Mouse (Mus musculus) kidney, embryonic 15.5 days (tissue): ENCODE measurements at regions not wholly inside any gene's neighbourhood (a gene's known extent, or its start where the extent isn't known, plus 50 kb on each side); places are given as distances from the start of the nearest gene placed in this dataset.

Experiments
- ATAC-seq: fragments of 200-750 bp; cut with Nextera tagmentation; replicated peaks from 2 replicates; pipeline ENCODE4 v1.8.0; 2017; ENCODE audit warnings: moderate TSS enrichment; ENCODE audit not compliant: low FRiP score
- H3K27ac ChIP-seq: fragments of 300-500 bp; sonication (generic); 2 replicates; pipeline ENCODE4 v1.5.1; 2015; ENCODE audit warnings: mild to moderate bottlenecking, inconsistent platforms
- H3K27me3 ChIP-seq: fragments of 300-500 bp; sonication (generic); 2 replicates; pipeline ENCODE4 v1.6.1; 2015; ENCODE audit warnings: inconsistent platforms
- H3K36me3 ChIP-seq: fragments of 300-500 bp; sonication (generic); 2 replicates; pipeline ENCODE4 v1.6.1; 2015; ENCODE audit warnings: inconsistent platforms
- H3K4me1 ChIP-seq: fragments of 300-500 bp; sonication (generic); 2 replicates; pipeline ENCODE4 v1.6.1; 2015; ENCODE audit warnings: inconsistent platforms
- H3K4me2 ChIP-seq: fragments of 300-500 bp; sonication (generic); 2 replicates; pipeline ENCODE4 v1.6.1; 2015; ENCODE audit warnings: moderate library complexity, mild to moderate bottlenecking, inconsistent platforms
- H3K4me3 ChIP-seq: fragments of 300-500 bp; sonication (generic); replicated peaks from 2 replicates; pipeline ENCODE4 v1.5.1; 2015; ENCODE audit warnings: mild to moderate bottlenecking, inconsistent platforms
- H3K9ac ChIP-seq: fragments of 300-500 bp; sonication (generic); 2 replicates; pipeline ENCODE4 v1.6.1; 2015; ENCODE audit warnings: mild to moderate bottlenecking, inconsistent platforms
- H3K9me3 ChIP-seq: fragments of 300-500 bp; sonication (generic); replicated peaks from 2 replicates; pipeline ENCODE4 v1.6.1; 2016; ENCODE audit warnings: inconsistent platforms
- WGBS: fragments of 180-500 bp; shearing (Covaris S2); methylation state at CpG from one replicate; pipeline ENCODE4 v1.1.7; 2015; ENCODE audit warnings: mixed read lengths; 5-methylcytosine and 5-hydroxymethylcytosine counted together

DNA sequence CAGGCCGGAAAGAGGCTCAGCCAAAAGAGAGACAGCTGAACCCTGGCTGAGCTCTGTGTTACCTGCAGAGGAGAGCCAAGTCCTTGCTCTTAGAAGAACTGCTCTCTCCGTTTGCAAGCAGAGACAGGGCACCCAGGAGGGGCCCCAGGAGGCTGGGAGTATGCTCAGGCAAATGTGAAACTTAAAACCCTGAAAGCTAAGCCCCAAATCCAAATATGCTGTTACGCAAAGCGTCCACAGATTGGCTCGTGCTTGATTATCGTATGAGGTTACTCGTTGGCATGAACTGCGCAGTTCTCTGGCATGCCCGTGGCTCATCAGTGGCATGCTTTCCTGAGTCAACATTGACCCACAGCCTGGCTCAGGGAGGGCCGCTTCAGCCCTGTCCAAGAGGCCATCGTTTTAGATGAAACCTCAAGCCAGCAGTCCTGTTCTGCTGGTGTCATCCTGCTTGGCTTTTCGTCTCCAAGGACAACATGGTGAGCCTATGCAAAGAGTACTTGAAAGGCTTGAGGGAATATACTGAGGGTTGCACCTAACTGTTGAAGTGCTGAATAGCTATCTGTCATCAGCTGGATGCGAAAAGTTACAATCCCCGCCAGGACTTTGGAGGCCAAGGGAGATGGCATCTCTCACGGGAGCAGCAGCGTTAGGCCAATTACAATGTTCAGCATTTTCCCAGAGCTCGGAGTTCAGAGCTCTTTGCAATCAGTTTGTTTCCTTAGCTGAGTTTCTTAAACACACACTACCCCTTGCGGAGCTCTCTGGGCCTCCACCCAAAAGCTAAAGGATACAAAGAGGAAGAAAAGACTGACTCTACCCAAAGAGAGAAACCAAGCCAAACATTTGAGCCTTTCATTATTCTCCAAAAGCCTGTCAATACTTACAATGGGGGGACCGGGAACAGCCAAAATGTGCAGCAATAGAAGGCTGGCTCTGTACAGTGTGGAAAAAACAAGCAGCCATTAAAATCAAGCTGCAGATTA is 120.8 kb upstream of the Smim15 start:
- Histone ChIP-seq H3K9me3 (no peaks in the 10 kb centered on the region), H3K4me1 (0 out of 2 replicates have a peak, but pooled peaks cover 5% of the 10 kb centered on the region), H3K27me3 (no peaks in the 10 kb centered on the region), H3K36me3 (no peaks in the 10 kb centered on the region), H3K27ac (no peak overlapping the region), H3K4me3 (no peak overlapping the region), H3K9ac (no peak overlapping the region), H3K4me2 (no peak overlapping the region)
- ATAC-seq = peak; percentile 56; the same call in 1 of the 2 replicates
- 46% methylated on average over 19 of the region's 19 CpGs for WGBS

DNA sequence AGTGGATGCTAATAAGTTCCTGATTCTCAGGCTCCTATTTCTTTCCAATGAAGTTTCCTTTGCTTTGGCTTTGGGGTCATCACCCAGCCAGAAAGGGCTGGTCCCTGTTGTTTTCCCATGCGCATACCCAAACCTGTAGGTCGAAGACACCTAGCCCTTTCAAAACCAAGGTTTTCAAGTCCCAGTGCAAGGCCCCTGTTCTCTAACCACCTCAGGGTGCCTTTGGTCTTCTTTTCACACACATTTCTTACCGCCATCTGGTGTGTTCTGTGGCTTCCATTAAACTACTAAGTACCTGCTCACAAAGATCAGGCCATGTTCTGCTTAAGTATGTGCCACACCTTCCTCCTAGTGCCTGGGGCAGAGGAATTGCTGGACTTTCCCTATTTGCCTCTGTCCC is 124.8 kb upstream of the Smim15 start:
- no peaks in the 10 kb centered on the region for H3K36me3 ChIP-seq
- H3K9ac ChIP-seq = no peak overlapping the region
- H3K27me3 ChIP-seq = no peaks in the 10 kb centered on the region
- 0 out of 2 replicates have a peak, but pooled peaks cover 5% of the 10 kb centered on the region for H3K4me1 ChIP-seq
- H3K4me2 ChIP-seq = no peak overlapping the region
- 69% methylated on average over 3 of the region's 3 CpGs for WGBS
- H3K27ac ChIP-seq = no peak overlapping the region
- H3K9me3 ChIP-seq = no peaks in the 10 kb centered on the region
- ATAC-seq = no peak
- H3K4me3 ChIP-seq = no peak overlapping the region

DNA sequence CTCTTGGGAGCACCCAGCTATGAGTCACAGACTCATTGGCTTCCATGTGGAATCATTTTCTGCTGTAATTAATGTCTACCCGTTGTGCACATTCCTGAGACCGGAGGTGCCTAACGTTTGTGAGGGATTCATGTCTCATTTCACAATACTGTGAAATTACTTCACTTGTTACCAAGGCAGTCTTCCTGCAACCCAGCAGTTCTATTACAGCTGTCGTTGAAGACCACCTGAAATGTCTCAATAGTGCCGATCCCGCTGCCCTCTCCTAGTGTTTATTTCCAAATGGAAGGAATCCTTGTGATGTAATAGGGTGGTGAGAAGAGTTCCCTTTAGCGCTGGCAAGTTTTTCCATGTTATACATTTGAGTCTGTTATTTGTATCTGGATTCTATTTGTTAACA is 125.8 kb upstream of the Smim15 start:
- no peak overlapping the region for H3K9ac ChIP-seq
- H3K9me3 ChIP-seq = no peaks in the 10 kb centered on the region

GRCm38 (mm10) chr13:107918065-107918464 is 126.2 kb upstream of the Smim15 start:
- Histone ChIP-seq H3K4me3 (no peak overlapping the region), H3K27ac (no peak overlapping the region), H3K27me3 (no peaks in the 10 kb centered on the region), H3K4me2 (no peak overlapping the region), H3K9ac (no peak overlapping the region), H3K4me1 (0 out of 2 replicates have a peak, but pooled peaks cover 5% of the 10 kb centered on the region), H3K36me3 (no peaks in the 10 kb centered on the region), H3K9me3 (no peaks in the 10 kb centered on the region)
- WGBS = 89% methylated on average over 10 of the region's 10 CpGs
- no peak for ATAC-seq

More for the DNA sequence above, 125.8 kb upstream of the Smim15 start:
- H3K36me3 ChIP-seq = no peaks in the 10 kb centered on the region
- H3K4me1 ChIP-seq = 0 out of 2 replicates have a peak, but pooled peaks cover 5% of the 10 kb centered on the region
- no peaks in the 10 kb centered on the region for H3K27me3 ChIP-seq
- no peak overlapping the region for H3K4me3 ChIP-seq
- no peak overlapping the region for H3K27ac ChIP-seq
- no peak for ATAC-seq
- H3K4me2 ChIP-seq = no peak overlapping the region
- 89% methylated on average over 7 of the region's 7 CpGs for WGBS

DNA sequence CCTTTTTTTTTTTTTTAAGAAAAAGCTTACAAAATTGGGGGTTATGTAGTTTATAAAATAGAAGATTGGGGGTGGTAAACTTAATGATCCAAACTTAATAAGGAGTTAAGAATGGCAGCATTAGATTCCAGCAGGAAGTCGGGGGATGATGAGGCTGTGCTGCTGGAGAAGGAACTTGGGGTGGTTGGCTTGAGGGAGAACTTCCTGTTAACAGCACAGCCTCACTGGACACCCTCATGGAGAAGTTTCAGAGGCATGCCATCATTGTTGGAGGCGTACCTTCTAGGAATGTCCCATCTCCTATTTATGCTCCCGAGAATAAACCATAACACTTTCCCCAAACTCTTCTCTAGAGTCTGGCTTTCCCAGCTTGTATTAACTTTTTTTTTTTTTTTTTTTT is 126.7 kb upstream of the Smim15 start:
- H3K4me1 ChIP-seq = 0 out of 2 replicates have a peak, but pooled peaks cover 5% of the 10 kb centered on the region
- no peak overlapping the region for H3K4me2 ChIP-seq
- H3K9ac ChIP-seq = no peak overlapping the region
- no peak overlapping the region for H3K27ac ChIP-seq
- ATAC-seq = no peak
- no peaks in the 10 kb centered on the region for H3K9me3 ChIP-seq
- no peaks in the 10 kb centered on the region for H3K27me3 ChIP-seq
- no peak overlapping the region for H3K4me3 ChIP-seq
- 95% methylated on average over 3 of the region's 3 CpGs for WGBS
- H3K36me3 ChIP-seq = no peaks in the 10 kb centered on the region

DNA sequence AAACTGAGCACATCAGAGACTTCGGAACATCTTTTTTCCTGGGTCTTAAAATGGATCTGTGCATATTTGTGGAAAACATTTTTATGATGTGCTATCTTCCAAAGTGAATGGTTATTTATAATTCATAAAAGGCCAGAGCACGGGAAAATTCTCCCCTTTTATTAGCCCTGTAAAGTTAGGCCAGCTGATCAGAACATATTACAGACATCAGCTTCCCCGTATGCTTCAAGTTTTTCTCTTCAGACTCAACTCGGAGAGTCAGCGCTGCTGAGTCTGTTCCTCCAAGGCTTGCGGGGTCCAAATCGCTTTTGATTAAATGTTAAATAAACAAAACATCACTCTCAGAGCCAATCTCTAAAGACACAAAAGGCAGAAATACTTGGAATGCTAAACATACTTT is 134.1 kb upstream of the Smim15 start:
- Histone ChIP-seq H3K9me3 (no peaks in the 10 kb centered on the region), H3K36me3 (no peaks in the 10 kb centered on the region), H3K9ac (no peak overlapping the region), H3K4me3 (no peak overlapping the region), H3K4me2 (no peak overlapping the region), H3K27ac (no peak overlapping the region), H3K27me3 (no peaks in the 10 kb centered on the region), H3K4me1 (peaks cover 14% of the 10 kb centered on the region)
- 59% methylated on average over 7 of the region's 7 CpGs for WGBS
- ATAC-seq = no peak

DNA sequence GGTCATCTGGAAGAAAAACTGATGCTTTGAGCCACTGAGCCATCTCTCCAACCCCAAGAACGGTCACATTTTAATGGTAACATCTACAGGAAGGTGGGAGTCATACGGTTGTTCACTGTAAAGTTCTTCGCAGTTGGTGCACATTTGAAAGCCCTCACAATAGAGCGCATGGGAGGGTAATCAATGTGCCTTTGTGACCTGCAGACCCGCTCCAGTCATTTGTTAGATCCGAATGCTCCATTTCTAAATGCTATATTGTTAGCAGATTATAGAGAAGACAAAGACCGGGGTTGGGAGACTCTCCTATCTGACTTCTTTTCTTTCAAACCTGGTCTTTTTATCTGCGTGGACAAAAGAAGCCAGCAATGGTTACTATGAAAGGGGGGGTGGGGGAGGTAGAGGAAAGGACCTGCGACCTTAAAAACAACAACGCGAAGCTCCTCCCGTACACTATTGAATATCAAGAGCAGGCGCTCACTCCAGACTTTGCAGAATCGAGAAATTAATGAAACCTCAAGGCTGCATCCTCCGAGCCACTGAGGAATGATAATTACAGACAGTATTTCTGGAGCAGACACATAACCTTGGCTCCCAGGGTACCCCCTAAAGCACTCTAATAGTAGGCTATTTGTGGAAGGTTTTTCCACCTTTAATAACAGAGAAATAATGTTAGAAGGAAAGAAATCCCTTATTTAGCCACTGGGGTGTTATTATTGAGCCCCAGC is 134.7 kb upstream of the Smim15 start:
- no peaks in the 10 kb centered on the region for H3K9me3 ChIP-seq
- WGBS = 60% methylated on average over 15 of the region's 15 CpGs
- no peaks in the 10 kb centered on the region for H3K27me3 ChIP-seq
- no peak overlapping the region for H3K4me2 ChIP-seq
- no peaks in the 10 kb centered on the region for H3K36me3 ChIP-seq
- no peak for ATAC-seq
- no peak overlapping the region for H3K27ac ChIP-seq
- H3K9ac ChIP-seq = no peak overlapping the region
- H3K4me1 ChIP-seq = peaks cover 17% of the 10 kb centered on the region
- no peak overlapping the region for H3K4me3 ChIP-seq

GRCm38 (mm10) chr13:107907966-107908365 is 136.3 kb upstream of the Smim15 start:
- ATAC-seq = no peak
- H3K36me3 ChIP-seq = no peaks in the 10 kb centered on the region
- no peak overlapping the region for H3K4me3 ChIP-seq
- H3K9me3 ChIP-seq = no peaks in the 10 kb centered on the region
- no peak overlapping the region for H3K9ac ChIP-seq
- 89% methylated on average over 5 of the region's 5 CpGs for WGBS
- H3K27me3 ChIP-seq = no peaks in the 10 kb centered on the region
- H3K4me1 ChIP-seq = peaks cover 28% of the 10 kb centered on the region
- no peak overlapping the region for H3K4me2 ChIP-seq
- H3K27ac ChIP-seq = no peak overlapping the region

DNA sequence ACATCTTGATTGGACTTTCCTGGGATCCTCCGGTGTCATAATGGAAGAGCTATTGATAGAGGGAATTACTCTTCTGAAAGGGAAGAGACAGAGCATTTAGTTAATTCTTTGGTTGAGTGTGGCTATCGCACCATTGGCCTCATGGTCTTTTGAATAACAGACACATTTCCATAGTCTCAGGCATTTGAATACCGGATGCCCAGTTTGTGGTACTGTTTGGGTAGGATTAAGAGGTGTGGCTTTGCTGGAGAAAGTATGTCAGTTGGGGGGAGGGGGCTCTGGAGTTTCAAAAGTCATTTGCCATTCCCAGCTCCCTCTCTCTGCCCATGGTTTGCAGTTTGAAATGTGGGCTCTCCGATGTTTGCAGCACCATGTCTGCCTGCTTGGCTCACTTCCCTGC is 139.4 kb upstream of the Smim15 start:
- ATAC-seq = no peak
- Histone ChIP-seq H3K27me3 (no peaks in the 10 kb centered on the region), H3K4me2 (no peak overlapping the region), H3K36me3 (no peaks in the 10 kb centered on the region), H3K9me3 (no peaks in the 10 kb centered on the region), H3K27ac (no peak overlapping the region), H3K4me3 (no peak overlapping the region), H3K4me1 (peaks cover 32% of the 10 kb centered on the region), H3K9ac (no peak overlapping the region)
- 86% methylated on average over 4 of the region's 4 CpGs for WGBS

DNA sequence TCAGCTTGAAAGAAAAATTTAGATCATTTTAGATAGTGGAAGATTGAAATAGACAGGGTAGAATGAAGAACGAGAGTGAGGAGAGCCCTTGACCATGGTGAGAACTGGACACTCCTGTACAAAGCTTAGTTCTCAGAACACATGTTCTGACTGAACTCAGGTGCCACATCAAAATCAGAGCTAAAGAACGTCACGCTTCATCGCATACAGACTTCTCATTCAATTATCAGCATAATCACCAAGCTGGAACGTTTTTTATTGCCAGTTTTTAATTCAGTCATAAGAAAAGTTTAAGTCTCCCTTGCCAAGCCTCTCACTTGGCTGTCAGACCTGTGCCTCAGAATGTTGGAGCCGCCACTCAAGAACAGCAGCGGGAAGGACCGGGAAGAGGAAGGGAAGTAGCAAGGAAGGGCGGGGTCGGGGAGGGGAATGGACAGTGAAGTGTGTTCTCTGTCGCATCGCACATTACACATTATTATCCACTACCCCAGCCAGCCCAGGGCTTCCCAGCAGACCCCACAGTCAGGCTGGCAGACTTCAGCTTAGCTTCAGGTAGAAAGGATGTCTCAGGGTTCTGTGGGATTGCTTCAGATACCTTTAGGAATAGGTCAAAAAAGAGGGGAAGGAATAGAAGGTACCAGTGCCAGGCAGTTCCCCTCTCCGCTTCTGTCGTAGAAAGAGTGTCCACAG is 140.1 kb upstream of the Smim15 start:
- 65% methylated on average over 14 of the region's 14 CpGs for WGBS
- H3K27me3 ChIP-seq = no peaks in the 10 kb centered on the region
- ATAC-seq = no peak; the same call in 1 of the 2 replicates
- H3K36me3 ChIP-seq = no peaks in the 10 kb centered on the region
- no peak overlapping the region for H3K9ac ChIP-seq
- H3K4me1 ChIP-seq = peaks cover 25% of the 10 kb centered on the region
- H3K9me3 ChIP-seq = no peaks in the 10 kb centered on the region
- H3K4me3 ChIP-seq = no peak overlapping the region
- H3K27ac ChIP-seq = peak overlapping the region; percentile 68; the same call in 1 of the 2 replicates
- no peak overlapping the region for H3K4me2 ChIP-seq

GRCm38 (mm10) chr13:107903150-107903959 is 140.9 kb upstream of the Smim15 start:
- H3K9me3 ChIP-seq = no peaks in the 10 kb centered on the region
- peak; percentile 82 for ATAC-seq
- peaks cover 23% of the 10 kb centered on the region for H3K4me1 ChIP-seq
- H3K4me3 ChIP-seq = no peak overlapping the region
- H3K9ac ChIP-seq = no peak overlapping the region
- whole genome bisulfite sequencing = 17% methylated on average over 9 of the region's 9 CpGs
- peak overlapping the region; percentile 15; the same call in 1 of the 2 replicates for H3K4me2 ChIP-seq
- no peaks in the 10 kb centered on the region for H3K36me3 ChIP-seq
- no peaks in the 10 kb centered on the region for H3K27me3 ChIP-seq
- peak overlapping the region; percentile 68 for H3K27ac ChIP-seq
